Mouse (Mus musculus): ENCODE measurements at regions not wholly inside any gene's neighbourhood (a gene's known extent, or its start where the extent isn't known, plus 50 kb on each side); places are given as distances from the start of the nearest gene placed in this dataset.
A peak's percentile ranks its signal among the peaks of the same experiment; 100 is the strongest.

DNA sequence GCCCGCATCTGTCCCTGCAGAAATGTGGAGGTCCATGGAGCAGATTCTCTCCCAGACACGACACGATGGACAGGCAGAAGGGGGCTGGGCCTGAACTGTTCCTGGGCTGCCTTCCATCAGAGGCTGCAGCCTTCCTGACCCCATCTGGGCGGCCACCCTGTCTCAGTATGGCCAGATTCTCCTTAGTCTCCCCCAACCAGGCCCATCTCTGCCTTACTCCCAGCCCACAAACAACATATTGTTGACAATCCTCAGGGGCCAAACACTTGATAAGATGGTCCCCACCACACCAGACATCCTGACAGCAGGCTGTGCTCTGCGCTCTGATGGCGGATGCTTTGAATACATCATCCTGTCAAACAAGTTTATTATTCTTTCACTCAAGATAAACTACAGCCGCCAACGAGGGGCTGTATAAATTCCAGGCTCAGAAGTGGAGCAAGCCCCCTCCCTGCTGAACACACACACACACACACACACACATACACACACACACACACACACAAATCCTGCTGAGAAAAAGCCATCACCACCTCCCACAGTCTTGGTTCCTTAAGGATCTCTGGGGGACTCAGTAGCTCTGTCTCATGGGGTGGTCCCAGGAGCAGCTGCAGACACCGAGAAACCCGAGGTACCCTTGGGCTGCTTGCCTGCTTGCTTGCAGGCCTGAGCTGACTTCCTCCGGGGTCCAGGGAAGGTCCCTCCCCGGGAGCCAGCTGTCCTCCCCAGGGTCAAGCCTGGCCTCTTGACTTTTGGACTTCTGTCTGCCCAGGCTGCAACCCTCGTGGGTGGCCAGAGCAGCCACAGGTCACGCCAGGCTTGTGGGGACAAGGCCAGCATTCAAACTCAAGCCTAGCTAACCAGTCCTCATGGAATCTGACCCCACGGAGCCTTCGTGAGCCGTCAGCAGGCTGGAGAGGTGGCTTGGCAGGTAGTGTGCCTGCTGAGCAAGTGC lies 135.6 kb upstream of the 1600014C23Rik start:
- Histone ChIP-seq H3K4me1 (ENCODE audit: control insufficient read depth, insufficient read depth, low read length) (peaks cover 21% of the 10 kb centered on the region), H3K4me3 (ENCODE audit: low read depth, low read length) (no peak overlapping the region), H3K36me3 (ENCODE audit: control insufficient read depth, insufficient read depth, low read length) (no peaks in the 10 kb centered on the region), H3K27me3 (ENCODE audit: control insufficient read depth, insufficient read depth, low read length) (peaks cover 2% of the 10 kb centered on the region; the same call in 1 of the 2 replicates), H3K4me2 (no peak overlapping the region), H3K27ac (ENCODE audit: low read depth, low read length) (no peak overlapping the region), H3K9me3 (ENCODE audit: control insufficient read depth, low read length) (no peaks in the 10 kb centered on the region), H3K9ac (ENCODE audit: low read length) (no peak overlapping the region)
- ATAC-seq (ENCODE audit: low FRiP score) (no peak), DNase-seq (ENCODE audit: low spot score, missing footprints) (peak; percentile 75)
- WGBS = 72% methylated on average over 17 of the region's 17 CpGs

GRCm38 (mm10) chr17:45868539-45868938 lies 134.9 kb upstream of the 1600014C23Rik start:
- DNase-seq (ENCODE audit: low spot score, missing footprints) = no peak
- WGBS = 94% methylated on average over 4 of the region's 4 CpGs
- Histone ChIP-seq H3K4me3 (ENCODE audit: low read depth, low read length) (no peak overlapping the region), H3K4me1 (ENCODE audit: control insufficient read depth, insufficient read depth, low read length) (peaks cover 16% of the 10 kb centered on the region), H3K9me3 (ENCODE audit: control insufficient read depth, low read length) (no peaks in the 10 kb centered on the region), H3K4me2 (no peak overlapping the region), H3K27ac (ENCODE audit: low read depth, low read length) (no peak overlapping the region), H3K36me3 (ENCODE audit: control insufficient read depth, insufficient read depth, low read length) (no peaks in the 10 kb centered on the region), H3K27me3 (ENCODE audit: control insufficient read depth, insufficient read depth, low read length) (peaks cover 2% of the 10 kb centered on the region; the same call in 1 of the 2 replicates), H3K9ac (ENCODE audit: low read length) (no peak overlapping the region)
- no peak for ATAC-seq (ENCODE audit: low FRiP score)

DNA sequence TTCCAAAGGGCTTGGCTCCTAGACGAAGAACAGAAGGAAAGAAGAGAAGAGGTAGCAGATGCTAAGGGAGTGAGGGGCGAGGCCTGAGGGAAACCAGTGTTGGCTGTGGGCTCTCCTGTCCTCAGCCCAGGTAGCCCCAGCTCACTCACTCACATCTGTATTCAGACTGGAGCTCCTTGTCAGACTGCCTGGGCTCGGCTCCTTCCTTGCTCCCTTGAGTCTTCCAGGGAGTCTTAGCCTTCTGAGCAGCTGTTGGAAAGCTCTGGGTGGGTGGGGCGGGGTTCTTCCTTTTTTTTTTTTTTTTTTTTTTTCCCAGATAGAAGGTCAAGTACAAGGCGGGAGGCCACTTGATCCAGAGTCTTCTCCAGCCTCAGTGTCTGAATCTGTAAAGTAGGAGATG lies 134.1 kb upstream of the 1600014C23Rik start:
- peaks cover 9% of the 10 kb centered on the region for H3K4me1 ChIP-seq (ENCODE audit: control insufficient read depth, insufficient read depth, low read length)
- H3K36me3 ChIP-seq (ENCODE audit: control insufficient read depth, insufficient read depth, low read length) = no peaks in the 10 kb centered on the region
- DNase-seq (ENCODE audit: low spot score, missing footprints) = no peak
- no peaks in the 10 kb centered on the region for H3K9me3 ChIP-seq (ENCODE audit: control insufficient read depth, low read length)
- no peak overlapping the region for H3K9ac ChIP-seq (ENCODE audit: low read length)
- ATAC-seq (ENCODE audit: low FRiP score) = no peak
- no peak overlapping the region for H3K4me3 ChIP-seq (ENCODE audit: low read depth, low read length)
- H3K27ac ChIP-seq (ENCODE audit: low read depth, low read length) = no peak overlapping the region
- H3K4me2 ChIP-seq = no peak overlapping the region
- WGBS = 82% methylated on average over 5 of the region's 5 CpGs
- H3K27me3 ChIP-seq (ENCODE audit: control insufficient read depth, insufficient read depth, low read length) = peaks cover 2% of the 10 kb centered on the region; the same call in 1 of the 2 replicates

- Histone ChIP-seq H3K4me1 (ENCODE audit: control insufficient read depth, insufficient read depth, low read length) (peaks cover 3% of the 10 kb centered on the region), H3K4me3 (ENCODE audit: low read depth, low read length) (no peak overlapping the region), H3K4me2 (no peak overlapping the region), H3K27me3 (ENCODE audit: control insufficient read depth, insufficient read depth, low read length) (peaks cover 2% of the 10 kb centered on the region; the same call in 1 of the 2 replicates), H3K36me3 (ENCODE audit: control insufficient read depth, insufficient read depth, low read length) (no peaks in the 10 kb centered on the region), H3K9ac (ENCODE audit: low read length) (no peak overlapping the region), H3K9me3 (ENCODE audit: control insufficient read depth, low read length) (no peaks in the 10 kb centered on the region), H3K27ac (ENCODE audit: low read depth, low read length) (no peak overlapping the region)
- DNase-seq (ENCODE audit: low spot score, missing footprints) = no peak
- WGBS = 76% methylated on average over 15 of the region's 15 CpGs
- ATAC-seq (ENCODE audit: low FRiP score) = no peak
Measured at GRCm38 (mm10) chr17:45866876-45867652, 133.4 kb upstream of the 1600014C23Rik start.

GRCm38 (mm10) chr17:45866346-45866745 lies 132.7 kb upstream of the 1600014C23Rik start:
- ATAC-seq (ENCODE audit: low FRiP score) (no peak), DNase-seq (ENCODE audit: low spot score, missing footprints) (no peak)
- no peak overlapping the region for H3K4me3 ChIP-seq (ENCODE audit: low read depth, low read length)
- H3K9ac ChIP-seq (ENCODE audit: low read length) = no peak overlapping the region
- no peaks in the 10 kb centered on the region; the same call in 1 of the 2 replicates for H3K27me3 ChIP-seq (ENCODE audit: control insufficient read depth, insufficient read depth, low read length)
- no peak overlapping the region for H3K27ac ChIP-seq (ENCODE audit: low read depth, low read length)
- peaks cover 2% of the 10 kb centered on the region; the same call in 1 of the 2 replicates for H3K4me1 ChIP-seq (ENCODE audit: control insufficient read depth, insufficient read depth, low read length)
- H3K9me3 ChIP-seq (ENCODE audit: control insufficient read depth, low read length) = no peaks in the 10 kb centered on the region
- 39% methylated on average over 10 of the region's 10 CpGs for WGBS
- no peak overlapping the region for H3K4me2 ChIP-seq
- no peaks in the 10 kb centered on the region for H3K36me3 ChIP-seq (ENCODE audit: control insufficient read depth, insufficient read depth, low read length)

DNA sequence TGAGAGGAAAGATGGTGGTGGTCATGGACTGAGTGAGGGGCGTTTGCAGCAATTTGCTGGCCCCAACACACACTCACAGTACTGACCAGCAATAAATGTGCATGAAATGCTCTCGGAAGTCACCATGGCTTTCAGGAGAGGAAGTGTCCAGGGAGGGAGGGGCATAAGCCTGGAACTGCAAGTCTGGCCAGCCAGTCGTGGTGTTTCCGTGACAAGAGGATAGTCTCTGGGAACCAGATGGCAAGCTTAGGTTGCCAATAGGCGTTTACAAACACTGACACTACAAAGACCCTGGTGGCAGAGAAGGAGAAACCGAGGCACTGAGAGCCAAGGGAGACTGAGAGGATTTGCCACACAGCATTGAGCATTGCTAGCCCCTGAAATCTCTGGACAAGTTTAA lies 132.3 kb upstream of the 1600014C23Rik start:
- H3K4me2 ChIP-seq = no peak overlapping the region
- 74% methylated on average over 6 of the region's 6 CpGs for WGBS
- no peak overlapping the region for H3K4me3 ChIP-seq (ENCODE audit: low read depth, low read length)
- ATAC-seq (ENCODE audit: low FRiP score) (no peak), DNase-seq (ENCODE audit: low spot score, missing footprints) (no peak)
- no peak overlapping the region for H3K27ac ChIP-seq (ENCODE audit: low read depth, low read length)
- no peaks in the 10 kb centered on the region for H3K36me3 ChIP-seq (ENCODE audit: control insufficient read depth, insufficient read depth, low read length)
- H3K27me3 ChIP-seq (ENCODE audit: control insufficient read depth, insufficient read depth, low read length) = no peaks in the 10 kb centered on the region; the same call in 1 of the 2 replicates
- H3K9me3 ChIP-seq (ENCODE audit: control insufficient read depth, low read length) = no peaks in the 10 kb centered on the region
- 0 out of 2 replicates have a peak, but pooled peaks cover 2% of the 10 kb centered on the region for H3K4me1 ChIP-seq (ENCODE audit: control insufficient read depth, insufficient read depth, low read length)
- no peak overlapping the region for H3K9ac ChIP-seq (ENCODE audit: low read length)

GRCm38 (mm10) chr17:45863471-45864205 lies 130.0 kb upstream of the 1600014C23Rik start:
- no peak for ATAC-seq (ENCODE audit: low FRiP score)
- no peak overlapping the region for H3K9ac ChIP-seq (ENCODE audit: low read length)
- H3K27ac ChIP-seq (ENCODE audit: low read depth, low read length) = no peak overlapping the region
- H3K4me3 ChIP-seq (ENCODE audit: low read depth, low read length) = no peak overlapping the region
- H3K27me3 ChIP-seq (ENCODE audit: control insufficient read depth, insufficient read depth, low read length) = no peaks in the 10 kb centered on the region; the same call in 1 of the 2 replicates
- H3K9me3 ChIP-seq (ENCODE audit: control insufficient read depth, low read length) = no peaks in the 10 kb centered on the region
- peak; percentile 83 for DNase-seq (ENCODE audit: low spot score, missing footprints)
- 54% methylated on average over 10 of the region's 10 CpGs for WGBS
- H3K4me1 ChIP-seq (ENCODE audit: control insufficient read depth, insufficient read depth, low read length) = no peaks in the 10 kb centered on the region
- no peak overlapping the region for H3K4me2 ChIP-seq
- H3K36me3 ChIP-seq (ENCODE audit: control insufficient read depth, insufficient read depth, low read length) = no peaks in the 10 kb centered on the region

- Histone ChIP-seq H3K4me3 (ENCODE audit: low read depth, low read length) (no peak overlapping the region), H3K9me3 (ENCODE audit: control insufficient read depth, low read length) (no peaks in the 10 kb centered on the region), H3K27ac (ENCODE audit: low read depth, low read length) (no peak overlapping the region), H3K36me3 (ENCODE audit: control insufficient read depth, insufficient read depth, low read length) (no peaks in the 10 kb centered on the region), H3K9ac (ENCODE audit: low read length) (no peak overlapping the region), H3K4me2 (no peak overlapping the region), H3K4me1 (ENCODE audit: control insufficient read depth, insufficient read depth, low read length) (no peaks in the 10 kb centered on the region), H3K27me3 (ENCODE audit: control insufficient read depth, insufficient read depth, low read length) (no peaks in the 10 kb centered on the region; the same call in 1 of the 2 replicates)
- 80% methylated on average over 3 of the region's 3 CpGs for WGBS
- no peak for ATAC-seq (ENCODE audit: low FRiP score)
- DNase-seq (ENCODE audit: low spot score, missing footprints) = no peak
Measured at GRCm38 (mm10) chr17:45863031-45863430, 129.4 kb upstream of the 1600014C23Rik start.
